Mouse (Mus musculus) midbrain, embryonic 16.5 days (tissue): ENCODE data around the gene Slc38a2. TPM values are rescaled to one million over a fixed set of nuclear protein-coding genes. Genes with fewer than 3 reads are reported as not detected.

Source experiments
- ATAC-seq: fragments of 200-750 bp; cut with Nextera tagmentation; 2 replicates; pipeline ENCODE4 v1.8.0; 2017; ENCODE audit warnings: moderate TSS enrichment
- H3K27ac ChIP-seq: fragments of 300-500 bp; sonication (generic); 2 replicates; pipeline ENCODE4 v1.5.1; 2014; ENCODE audit warnings: mild to moderate bottlenecking, low read length, mixed read lengths
- H3K27me3 ChIP-seq: fragments of 300-500 bp; sonication (generic); 2 replicates; pipeline ENCODE4 v1.6.1; 2014; ENCODE audit warnings: low read depth, low read length, mixed read lengths; ENCODE audit not compliant: control insufficient read depth, insufficient read depth
- H3K36me3 ChIP-seq: fragments of 300-500 bp; sonication (generic); 2 replicates; pipeline ENCODE4 v1.6.1; 2014; ENCODE audit warnings: mild to moderate bottlenecking, low read length, moderate library complexity, mixed read lengths; ENCODE audit not compliant: control insufficient read depth, insufficient read depth
- H3K4me1 ChIP-seq: fragments of 300-500 bp; sonication (generic); 2 replicates; pipeline ENCODE4 v1.6.1; 2014; ENCODE audit warnings: mild to moderate bottlenecking, low read length, mixed read lengths; ENCODE audit not compliant: control insufficient read depth, insufficient read depth
- H3K4me2 ChIP-seq: fragments of 300-500 bp; sonication (generic); 2 replicates; pipeline ENCODE4 v1.6.1; 2014; ENCODE audit warnings: mild to moderate bottlenecking, low read length, mixed read lengths
- H3K4me3 ChIP-seq: fragments of 300-500 bp; sonication (generic); 2 replicates; pipeline ENCODE4 v1.5.1; 2014; ENCODE audit warnings: low read depth, mild to moderate bottlenecking, low read length, moderate library complexity, mixed read lengths
- H3K9ac ChIP-seq: fragments of 300-500 bp; sonication (generic); 2 replicates; pipeline ENCODE4 v1.6.1; 2014; ENCODE audit warnings: low read depth, low read length, mixed read lengths
- H3K9me3 ChIP-seq: fragments of 300-500 bp; sonication (generic); replicated peaks from 2 replicates; pipeline ENCODE4 v1.6.1; 2014; ENCODE audit warnings: mild to moderate bottlenecking, low read length, mixed read lengths; ENCODE audit not compliant: control insufficient read depth, poor library complexity, severe bottlenecking
- WGBS: fragments of 180-500 bp; shearing (Covaris S2); extraction: QIAGEN DNeasy Blood & Tissue Kit; methylation state at CpG from one replicate; pipeline ENCODE4 v1.1.7; 2014; 5-methylcytosine and 5-hydroxymethylcytosine counted together
- polyA plus RNA-seq: library from polyadenylated mRNA; unstranded; fragments of >200 nt; fragmentation: Nextera tagmentation; extraction: Ambion mirVana; gene quantifications from 2 replicates; pipeline ENCODE4 v1.2.1, GENCODE M21; 2015

Gene Slc38a2
- polyA plus RNA-seq, 1 experiment from 2014 or later: 111 TPM

GRCm38 (mm10) chr15:96653011-96653410, 46.5 kb downstream of the Slc38a2 start:
- ATAC-seq: no peak
- 93% methylated on average over 16 of the region's 16 CpGs for WGBS
- no peaks in the 10 kb centered on the region for H3K9me3 ChIP-seq

GRCm38 (mm10) chr15:96652531-96652930, 47.0 kb downstream of the Slc38a2 start:
- Histone ChIP-seq H3K27me3 (no peaks in the 10 kb centered on the region), H3K9me3 (no peaks in the 10 kb centered on the region), H3K4me2 (no peak overlapping the region)

More at GRCm38 (mm10) chr15:96653011-96653410, 46.5 kb downstream of the Slc38a2 start:
- Histone ChIP-seq H3K36me3 (no peaks in the 10 kb centered on the region), H3K4me2 (no peak overlapping the region), H3K9ac (no peak overlapping the region), H3K27ac (no peak overlapping the region), H3K4me3 (no peak overlapping the region), H3K4me1 (no peaks in the 10 kb centered on the region), H3K27me3 (no peaks in the 10 kb centered on the region)

DNA sequence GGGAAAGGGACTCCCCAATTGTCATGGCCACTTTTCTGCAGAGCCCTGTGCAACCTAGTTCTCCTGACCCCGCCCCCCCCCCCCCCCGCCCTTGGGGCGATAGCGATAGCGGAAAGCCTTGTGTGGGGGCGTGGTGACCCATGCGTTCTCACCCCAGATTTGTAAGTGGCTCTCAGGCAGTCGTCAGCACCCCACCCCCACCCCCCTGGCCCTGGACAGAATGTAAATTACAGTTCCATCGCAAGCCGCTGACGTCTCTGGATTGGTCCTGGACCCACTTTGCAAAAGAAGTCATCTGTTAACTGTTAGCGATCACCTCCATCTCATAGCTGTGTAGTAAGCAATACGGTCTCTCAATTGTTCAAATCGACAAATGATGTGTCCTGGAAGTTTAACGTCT, 52.2 kb downstream of the Slc38a2 start:
- H3K4me1 ChIP-seq: peaks cover 8% of the 10 kb centered on the region; the same call in 1 of the 2 replicates
- WGBS: 52% methylated on average over 9 of the region's 15 CpGs
- H3K27me3 ChIP-seq: no peaks in the 10 kb centered on the region
- H3K36me3 ChIP-seq: no peaks in the 10 kb centered on the region
- H3K4me3 ChIP-seq: no peak overlapping the region
- H3K9ac ChIP-seq: no peak overlapping the region
- no peak for ATAC-seq
- no peaks in the 10 kb centered on the region for H3K9me3 ChIP-seq
- H3K27ac ChIP-seq: no peak overlapping the region
- peak overlapping the region; percentile 25 for H3K4me2 ChIP-seq

More at GRCm38 (mm10) chr15:96652531-96652930, 47.0 kb downstream of the Slc38a2 start:
- Histone ChIP-seq H3K9ac (no peak overlapping the region), H3K27ac (no peak overlapping the region), H3K4me1 (no peaks in the 10 kb centered on the region), H3K36me3 (no peaks in the 10 kb centered on the region), H3K4me3 (no peak overlapping the region)
- WGBS: 60% methylated on average over 10 of the region's 10 CpGs
- ATAC-seq: no peak

GRCm38 (mm10) chr15:96642436-96643405, 56.8 kb downstream of the Slc38a2 start, which contains the start of gene Slc38a1:
Slc38a1 (minus strand) TSS chr15:96642913.
- H3K9ac ChIP-seq: peak within 1 kb of the TSS; percentile 100
- no peaks in the 10 kb centered on the region for H3K36me3 ChIP-seq
- H3K27me3 ChIP-seq: no peaks in the 10 kb centered on the region
- H3K4me1 ChIP-seq: peaks cover 26% of the 10 kb centered on the region
- no peaks in the 10 kb centered on the region for H3K9me3 ChIP-seq
- H3K4me3 ChIP-seq: peak within 1 kb of the TSS; percentile 90
- H3K27ac ChIP-seq: peak within 1 kb of the TSS; percentile 100
- under 1% methylated on average over 63 of the region's 70 CpGs for WGBS
- H3K4me2 ChIP-seq: peak within 1 kb of the TSS; percentile 88
- ATAC-seq: peak; percentile 76

DNA sequence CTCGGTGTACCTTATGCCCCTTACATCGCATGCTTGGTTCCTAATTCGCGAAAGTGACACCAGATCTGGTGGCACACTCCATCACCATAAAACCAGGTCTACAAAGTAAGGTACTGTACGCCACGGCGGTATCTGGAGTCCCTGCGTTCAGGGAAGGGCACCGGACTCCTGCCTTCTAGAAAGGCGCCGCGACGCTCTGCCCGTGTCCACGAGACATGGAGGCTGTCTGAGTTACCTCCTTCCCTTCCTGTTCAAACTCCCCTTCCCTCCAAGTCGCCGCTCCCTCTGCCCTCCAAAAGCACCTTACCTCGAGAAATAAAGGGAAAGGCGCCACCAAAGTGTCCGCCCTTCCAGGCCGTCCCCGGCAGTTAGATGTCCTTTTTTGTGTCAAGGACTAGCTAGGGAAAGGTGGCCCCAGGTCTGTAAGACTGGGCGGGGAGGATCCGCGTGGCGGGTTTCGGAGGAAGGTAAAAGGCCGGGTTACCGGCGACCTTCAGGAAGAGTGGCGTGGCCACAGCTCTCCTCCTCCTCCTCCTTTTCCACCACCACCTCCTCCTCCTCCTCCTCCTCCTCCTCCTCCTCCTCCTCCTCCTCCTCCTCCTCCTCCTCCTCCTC, 57.6 kb downstream of the Slc38a2 start:
- Histone ChIP-seq H3K4me1 (peaks cover 31% of the 10 kb centered on the region), H3K4me2 (peak overlapping the region; percentile 88), H3K36me3 (no peaks in the 10 kb centered on the region), H3K9ac (peak overlapping the region; percentile 100), H3K27me3 (no peaks in the 10 kb centered on the region), H3K27ac (peak overlapping the region; percentile 100), H3K9me3 (no peaks in the 10 kb centered on the region), H3K4me3 (peak overlapping the region; percentile 90)
- ATAC-seq: peak; percentile 20; the same call in 1 of the 2 replicates
- WGBS: 0% methylated on average over 26 of the region's 31 CpGs

GRCm38 (mm10) chr15:96641111-96641820, 58.3 kb downstream of the Slc38a2 start:
- H3K4me1 ChIP-seq: peaks cover 31% of the 10 kb centered on the region
- H3K36me3 ChIP-seq: no peaks in the 10 kb centered on the region
- peak overlapping the region; percentile 88 for H3K4me2 ChIP-seq
- peak overlapping the region; percentile 100 for H3K9ac ChIP-seq
- no peaks in the 10 kb centered on the region for H3K9me3 ChIP-seq
- peak overlapping the region; percentile 100 for H3K27ac ChIP-seq
- under 1% methylated on average over 63 of the region's 63 CpGs for WGBS
- H3K27me3 ChIP-seq: no peaks in the 10 kb centered on the region
- peak overlapping the region; percentile 90 for H3K4me3 ChIP-seq
- peak; percentile 63 for ATAC-seq

DNA sequence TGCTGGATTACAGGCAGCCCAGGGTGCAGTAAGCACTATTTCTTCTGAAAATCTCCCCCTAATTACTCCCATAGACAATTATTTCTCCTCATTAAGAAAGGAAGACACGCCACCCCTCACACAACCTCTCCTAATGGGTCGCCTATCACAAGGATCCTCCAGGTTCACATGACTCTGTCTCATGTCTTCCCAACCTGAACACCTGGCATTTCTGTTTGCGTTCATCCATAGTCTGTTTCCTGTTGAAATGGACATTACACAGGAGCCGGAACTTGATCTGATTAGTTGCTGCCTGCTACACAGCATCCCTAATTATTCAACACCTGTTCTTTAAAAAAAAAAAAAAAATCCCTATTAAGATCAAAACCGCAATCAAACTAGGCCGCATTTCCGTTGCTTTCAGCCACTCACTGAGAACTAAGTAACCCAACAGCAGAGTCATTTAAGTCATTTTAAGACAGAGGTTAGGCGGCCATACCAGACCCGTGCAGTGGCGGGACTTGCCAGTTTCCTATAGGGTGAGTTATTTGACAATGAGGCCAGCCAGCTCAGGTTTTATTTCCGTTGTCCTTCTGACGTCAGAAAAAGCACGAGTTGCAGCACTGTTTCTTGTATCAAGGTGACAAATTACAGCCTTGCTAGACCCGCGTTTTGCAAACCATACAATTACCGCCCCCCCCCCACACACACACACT, 59.1 kb downstream of the Slc38a2 start:
- H3K4me2 ChIP-seq: peak overlapping the region; percentile 88
- 3% methylated on average over 16 of the region's 16 CpGs for WGBS
- H3K27me3 ChIP-seq: no peaks in the 10 kb centered on the region
- peak overlapping the region; percentile 90 for H3K4me3 ChIP-seq
- peak overlapping the region; percentile 100 for H3K9ac ChIP-seq
- H3K36me3 ChIP-seq: no peaks in the 10 kb centered on the region
- H3K4me1 ChIP-seq: peaks cover 31% of the 10 kb centered on the region
- no peaks in the 10 kb centered on the region for H3K9me3 ChIP-seq
- H3K27ac ChIP-seq: peak overlapping the region; percentile 100
- no peak for ATAC-seq

DNA sequence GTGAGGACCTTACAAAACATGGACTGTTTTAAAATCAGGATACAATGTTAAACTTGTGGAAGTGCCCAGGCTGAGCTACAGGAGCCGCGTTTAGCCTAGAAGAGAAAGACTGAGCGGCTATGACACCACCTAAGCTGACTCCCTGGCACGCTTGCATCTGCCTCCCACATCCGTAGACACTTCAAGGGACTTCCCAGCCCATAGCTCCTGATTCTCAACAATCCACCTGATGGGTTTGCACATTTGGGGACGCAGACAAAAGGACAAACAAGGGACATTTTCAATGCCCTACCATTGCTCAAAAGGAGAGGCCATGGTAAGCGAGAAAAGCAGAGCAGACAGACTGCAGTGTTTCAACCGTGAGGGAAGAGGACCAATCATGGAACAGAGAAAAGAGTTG, 59.9 kb downstream of the Slc38a2 start:
- Histone ChIP-seq H3K4me3 (peak overlapping the region; percentile 90), H3K4me2 (peak overlapping the region; percentile 88), H3K27ac (peak overlapping the region; percentile 100; the same call in 1 of the 2 replicates), H3K9ac (peak overlapping the region; percentile 100; the same call in 1 of the 2 replicates), H3K4me1 (peaks cover 31% of the 10 kb centered on the region), H3K27me3 (no peaks in the 10 kb centered on the region), H3K36me3 (no peaks in the 10 kb centered on the region), H3K9me3 (no peaks in the 10 kb centered on the region)
- whole genome bisulfite sequencing: 49% methylated on average over 8 of the region's 8 CpGs
- no peak for ATAC-seq
